Mouse (Mus musculus) brain, adult 2 months (tissue): ENCODE data around the gene Zfhx2.
"Not testable (repeated sequence)": the region's sequence is repeated elsewhere in the genome, so short reads cannot be mapped to it uniquely, and the experiment has no call there.

Source experiments
- DNase-seq: peaks from one replicate; pipeline ENCODE4 v3.0.0; 2011; ENCODE audit warnings: low read depth, low spot score

Zfhx2 gene

GRCm38 (mm10) chr14:55047971-55048531, 44.1 kb downstream of the Zfhx2 start:
- DNase-seq = no peak

- not testable (repeated sequence) for DNase-seq
These were observed 48.4 kb downstream of the Zfhx2 start for GRCm38 (mm10) chr14:55043694-55044093.

GRCm38 (mm10) chr14:55032695-55033225, 59.4 kb downstream of the Zfhx2 start:
- DNase-seq = peak; percentile 47

- peak; percentile 75 for DNase-seq
These were observed 63.0 kb downstream of the Zfhx2 start for GRCm38 (mm10) chr14:55029034-55029698.

GRCm38 (mm10) chr14:55028333-55028835, 63.7 kb downstream of the Zfhx2 start:
- no peak for DNase-seq

GRCm38 (mm10) chr14:55027653-55028052, 64.5 kb downstream of the Zfhx2 start:
- peak; percentile 74 for DNase-seq

- no peak for DNase-seq
These were observed 64.9 kb downstream of the Zfhx2 start for GRCm38 (mm10) chr14:55027251-55027650.

GRCm38 (mm10) chr14:55025527-55025926, 66.6 kb downstream of the Zfhx2 start:
- no peak for DNase-seq

GRCm38 (mm10) chr14:55024236-55024635, 67.9 kb downstream of the Zfhx2 start:
- peak; percentile 89 for DNase-seq

GRCm38 (mm10) chr14:55023011-55023410, 69.1 kb downstream of the Zfhx2 start:
- no peak for DNase-seq

GRCm38 (mm10) chr14:55020394-55020793, 71.7 kb downstream of the Zfhx2 start:
- no peak for DNase-seq

GRCm38 (mm10) chr14:55016876-55017275, 75.2 kb downstream of the Zfhx2 start:
- DNase-seq = no peak

- DNase-seq = peak; percentile 33
These were observed 76.4 kb downstream of the Zfhx2 start for GRCm38 (mm10) chr14:55015767-55016111.

- peak; percentile 100 for DNase-seq
These were observed 76.9 kb downstream of the Zfhx2 start, which contains the start of gene Ngdn for GRCm38 (mm10) chr14:55014991-55015766. Ngdn (plus strand) TSS chr14:55015454.

- DNase-seq = peak; percentile 85
These were observed 77.5 kb downstream of the Zfhx2 start for GRCm38 (mm10) chr14:55014591-55014990.

GRCm38 (mm10) chr14:55011116-55011515, 81.0 kb downstream of the Zfhx2 start:
- DNase-seq = no peak
